Mouse (Mus musculus) myocyte (in vitro differentiated cells): ENCODE measurements around the gene Pcp2. TPM values are rescaled to one million over a fixed set of nuclear protein-coding genes. Genes with fewer than 3 reads are reported as not detected.

Source experiments
- H3K27me3 ChIP-seq: one replicate; pipeline ENCODE4 v1.6.1; 2011; ENCODE audit not compliant: control insufficient read depth, insufficient read depth, insufficient read length
- H3K36me3 ChIP-seq: one replicate; pipeline ENCODE4 v1.6.1; 2011; ENCODE audit not compliant: control insufficient read depth, insufficient read depth
- H3K4me2 ChIP-seq: one replicate; pipeline ENCODE4 v1.6.1; 2011; ENCODE audit warnings: low read depth, control low read depth
- H3K4me3 ChIP-seq: one replicate; pipeline ENCODE4 v1.5.1; 2011; ENCODE audit warnings: mild to moderate bottlenecking, control low read depth, moderate library complexity
- H3K79me2 ChIP-seq: one replicate; pipeline ENCODE4 v1.6.1; 2011; ENCODE audit not compliant: control insufficient read depth, insufficient read depth
- H3ac ChIP-seq: one replicate; pipeline ENCODE4 v1.6.1; 2011; ENCODE audit not compliant: control insufficient read depth, insufficient read length
- CEBPB ChIP-seq: IDR thresholded peaks from 2 replicates; pipeline ENCODE4 v1.6.1; 2011; ENCODE audit warnings: mild to moderate bottlenecking, moderate library complexity; ENCODE audit not compliant: poor library complexity, insufficient read depth, severe bottlenecking
- E2F4 ChIP-seq: IDR thresholded peaks from one replicate; pipeline ENCODE4 v1.6.1; 2011; ENCODE audit warnings: mild to moderate bottlenecking, control low read depth, moderate library complexity; ENCODE audit not compliant: insufficient read depth
- MAX ChIP-seq: IDR thresholded peaks from one replicate; pipeline ENCODE4 v1.6.1; 2011; ENCODE audit warnings: low read depth, mild to moderate bottlenecking, control low read depth
- MYOD1 ChIP-seq, 3 experiments: IDR thresholded peaks; one replicate each; pipeline ENCODE4 v1.6.1; 2011; ENCODE audit warnings: control low read depth in 2 of 3, low read depth in 2 of 3, mild to moderate bottlenecking in 2 of 3, moderate library complexity in 1 of 3; ENCODE audit not compliant: insufficient read length in 2 of 3, control insufficient read depth in 1 of 3
- MYOG ChIP-seq, 3 experiments: IDR thresholded peaks; one replicate each; pipeline ENCODE4 v1.6.1; 2011; ENCODE audit warnings: control low read depth in 2 of 3, low read depth in 2 of 3, mild to moderate bottlenecking in 2 of 3; ENCODE audit not compliant: insufficient read length in 2 of 3, control insufficient read depth in 1 of 3, insufficient read depth in 1 of 3
- POLR2A ChIP-seq: IDR thresholded peaks from one replicate; pipeline ENCODE4 v1.6.1; 2011; ENCODE audit warnings: low read depth, mild to moderate bottlenecking, control low read depth, moderate library complexity; ENCODE audit not compliant: insufficient read length
- POLR2AphosphoS2 ChIP-seq: IDR thresholded peaks from one replicate; pipeline ENCODE4 v1.6.1; 2011; ENCODE audit warnings: low read depth, control low read depth; ENCODE audit not compliant: insufficient read length
- REST ChIP-seq: IDR thresholded peaks from one replicate; pipeline ENCODE4 v1.6.1; 2011; ENCODE audit warnings: mild to moderate bottlenecking, control low read depth, moderate library complexity; ENCODE audit not compliant: insufficient read depth, insufficient read length
- SRF ChIP-seq: IDR thresholded peaks from one replicate; pipeline ENCODE4 v1.6.1; 2011; ENCODE audit warnings: low read depth; ENCODE audit not compliant: control insufficient read depth, insufficient read length
- TCF12 ChIP-seq: IDR thresholded peaks from one replicate; pipeline ENCODE4 v1.6.1; 2011; ENCODE audit warnings: mild to moderate bottlenecking, control low read depth; ENCODE audit not compliant: poor library complexity, insufficient read depth, severe bottlenecking
- TCF3 ChIP-seq: IDR thresholded peaks from one replicate; pipeline ENCODE4 v1.6.1; 2011; ENCODE audit warnings: low read depth, control low read depth; ENCODE audit not compliant: insufficient read length
- USF1 ChIP-seq: IDR thresholded peaks from one replicate; pipeline ENCODE4 v1.6.1; 2011; ENCODE audit warnings: low read depth, mild to moderate bottlenecking, control low read depth, moderate library complexity
- polyA plus RNA-seq: library from polyadenylated mRNA; unstranded; fragments of >200 nt; fragmentation: generic; extraction: Trizol; gene quantifications from one replicate; pipeline ENCODE4 v1.2.1, GENCODE M21; 2012; ENCODE audit warnings: missing spikeins

The Pcp2 gene
- polyA plus RNA-seq, 1 experiment = 0.62 TPM

- TF ChIP-seq MYOD1 (IDR thresholded peaks at IDR 0.05; ENCODE audit: control insufficient read depth in 1 of 3, insufficient read length in 2 of 3, low read depth in 2 of 3) (no peak), TCF3 (no peak), REST (no peak), POLR2A (no peak)
- no peaks in the 10 kb centered on the region for H3K79me2 ChIP-seq
- no peak overlapping the region for H3K4me3 ChIP-seq
- H3K36me3 ChIP-seq = no peaks in the 10 kb centered on the region
- no peak overlapping the region for H3ac ChIP-seq
- no peaks in the 10 kb centered on the region for H3K27me3 ChIP-seq
- H3K4me2 ChIP-seq = no peak overlapping the region
Measured at GRCm38 (mm10) chr8:3599219-3599618, 26.1 kb downstream of the Pcp2 start.

DNA sequence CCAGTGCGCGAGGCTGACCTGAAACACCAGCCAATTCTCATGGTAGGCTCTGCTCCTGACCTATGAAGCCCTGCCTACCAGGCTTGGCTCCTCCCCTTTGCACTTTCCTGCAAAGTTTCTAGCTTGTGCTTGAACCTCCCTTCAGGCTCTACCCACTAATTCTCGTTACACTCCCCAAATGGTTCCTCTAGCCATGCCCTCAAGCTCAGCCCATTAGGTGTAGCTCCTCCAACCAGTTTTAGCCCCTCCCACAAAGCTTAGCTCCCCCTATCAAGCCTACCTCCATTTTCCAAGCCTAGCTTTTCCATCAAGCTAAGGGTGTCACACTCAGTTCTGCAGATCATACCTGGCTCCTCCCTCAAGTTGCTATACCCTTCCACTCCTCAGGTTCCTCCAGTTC, 27.3 kb downstream of the Pcp2 start:
- Histone ChIP-seq H3K27me3 (no peaks in the 10 kb centered on the region), H3K36me3 (no peaks in the 10 kb centered on the region), H3K79me2 (no peaks in the 10 kb centered on the region), H3K4me2 (no peak overlapping the region), H3K4me3 (no peak overlapping the region), H3ac (no peak overlapping the region)
- TF ChIP-seq E2F4 = no peak
- TF ChIP-seq TCF12 = no peak
- TF ChIP-seq POLR2A = no peak
- TF ChIP-seq MYOD1 (IDR thresholded peaks at IDR 0.05; ENCODE audit: control insufficient read depth in 1 of 3, insufficient read length in 2 of 3, low read depth in 2 of 3) = no peak
- TF ChIP-seq TCF3 = no peak
- TF ChIP-seq MAX = no peak
- TF ChIP-seq SRF = no peak
- TF ChIP-seq MYOG (IDR thresholded peaks at IDR 0.05; ENCODE audit: control insufficient read depth in 1 of 3, insufficient read depth in 1 of 3, insufficient read length in 2 of 3, low read depth in 2 of 3) = no peak
- no peak for TF ChIP-seq POLR2AphosphoS2
- no peak for TF ChIP-seq CEBPB
- no peak for TF ChIP-seq USF1
- no peak for TF ChIP-seq REST

- no peaks in the 10 kb centered on the region for H3K27me3 ChIP-seq
Measured at GRCm38 (mm10) chr8:3594466-3594865, 30.9 kb downstream of the Pcp2 start.

DNA sequence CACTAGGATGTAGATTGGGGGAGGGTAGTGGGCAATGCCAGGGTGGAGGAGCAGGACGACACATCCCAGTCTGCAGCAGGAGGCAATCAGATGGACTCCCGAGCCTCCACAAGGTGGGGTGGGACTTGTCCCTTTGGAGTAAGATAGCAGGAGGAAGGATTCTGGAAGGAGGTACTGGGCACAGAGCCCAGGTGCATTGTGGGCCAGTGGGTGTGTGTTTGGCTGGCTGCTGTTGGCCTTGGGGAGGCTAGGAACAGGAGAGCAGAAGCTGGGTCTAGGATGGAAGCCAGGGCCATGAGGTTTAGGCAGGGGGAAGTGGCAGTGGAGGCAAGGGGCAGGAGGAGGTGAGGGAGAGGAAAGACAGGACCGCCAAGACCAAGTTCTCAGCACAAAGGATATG, 31.9 kb downstream of the Pcp2 start:
- Histone ChIP-seq H3K79me2 (no peaks in the 10 kb centered on the region), H3ac (no peak overlapping the region), H3K4me2 (no peak overlapping the region), H3K4me3 (no peak overlapping the region), H3K27me3 (no peaks in the 10 kb centered on the region), H3K36me3 (no peaks in the 10 kb centered on the region)
- TF ChIP-seq E2F4 (no peak), USF1 (no peak), MYOD1 (IDR thresholded peaks at IDR 0.05; ENCODE audit: control insufficient read depth in 1 of 3, insufficient read length in 2 of 3, low read depth in 2 of 3) (no peak), TCF3 (no peak), MYOG (IDR thresholded peaks at IDR 0.05; ENCODE audit: control insufficient read depth in 1 of 3, insufficient read depth in 1 of 3, insufficient read length in 2 of 3, low read depth in 2 of 3) (no peak), CEBPB (no peak), TCF12 (no peak)

More at GRCm38 (mm10) chr8:3594466-3594865, 30.9 kb downstream of the Pcp2 start:
- H3K4me3 ChIP-seq = no peak overlapping the region
- H3K36me3 ChIP-seq = no peaks in the 10 kb centered on the region
- no peak for TF ChIP-seq CEBPB
- no peak for TF ChIP-seq MYOD1 (IDR thresholded peaks at IDR 0.05; ENCODE audit: control insufficient read depth in 1 of 3, insufficient read length in 2 of 3, low read depth in 2 of 3)
- TF ChIP-seq SRF = no peak
- no peak for TF ChIP-seq TCF3
- TF ChIP-seq MAX = no peak
- TF ChIP-seq POLR2AphosphoS2 = no peak
- no peak for TF ChIP-seq USF1
- TF ChIP-seq MYOG (IDR thresholded peaks at IDR 0.05; ENCODE audit: control insufficient read depth in 1 of 3, insufficient read depth in 1 of 3, insufficient read length in 2 of 3, low read depth in 2 of 3) = no peak
- no peak for TF ChIP-seq POLR2A
- TF ChIP-seq TCF12 = no peak
- TF ChIP-seq E2F4 = no peak
- TF ChIP-seq REST = no peak
- H3K4me2 ChIP-seq = no peak overlapping the region
- no peak overlapping the region for H3ac ChIP-seq
- no peaks in the 10 kb centered on the region for H3K79me2 ChIP-seq

GRCm38 (mm10) chr8:3588258-3588633, 37.1 kb downstream of the Pcp2 start:
- H3K4me3 ChIP-seq = no peak overlapping the region
- H3ac ChIP-seq = no peak overlapping the region
- H3K27me3 ChIP-seq = peaks cover 13% of the 10 kb centered on the region
- no peaks in the 10 kb centered on the region for H3K36me3 ChIP-seq
- no peak overlapping the region for H3K4me2 ChIP-seq
- no peaks in the 10 kb centered on the region for H3K79me2 ChIP-seq
- TF ChIP-seq TCF12 (no peak), POLR2AphosphoS2 (no peak), MAX (no peak), CEBPB (no peak), MYOD1 (IDR thresholded peaks at IDR 0.05; ENCODE audit: control insufficient read depth in 1 of 3, insufficient read length in 2 of 3, low read depth in 2 of 3) (no peak), TCF3 (no peak), MYOG (IDR thresholded peaks at IDR 0.05; ENCODE audit: control insufficient read depth in 1 of 3, insufficient read depth in 1 of 3, insufficient read length in 2 of 3, low read depth in 2 of 3) (no peak), REST (no peak), USF1 (no peak), E2F4 (no peak), SRF (no peak), POLR2A (no peak)
